Mouse (Mus musculus): ENCODE data around the gene Gm49403. TPM values are rescaled to one million over a fixed set of nuclear protein-coding genes. Genes with fewer than 3 reads are reported as not detected.

Gm49403 gene
- total RNA-seq, 1 experiment: not detected

DNA sequence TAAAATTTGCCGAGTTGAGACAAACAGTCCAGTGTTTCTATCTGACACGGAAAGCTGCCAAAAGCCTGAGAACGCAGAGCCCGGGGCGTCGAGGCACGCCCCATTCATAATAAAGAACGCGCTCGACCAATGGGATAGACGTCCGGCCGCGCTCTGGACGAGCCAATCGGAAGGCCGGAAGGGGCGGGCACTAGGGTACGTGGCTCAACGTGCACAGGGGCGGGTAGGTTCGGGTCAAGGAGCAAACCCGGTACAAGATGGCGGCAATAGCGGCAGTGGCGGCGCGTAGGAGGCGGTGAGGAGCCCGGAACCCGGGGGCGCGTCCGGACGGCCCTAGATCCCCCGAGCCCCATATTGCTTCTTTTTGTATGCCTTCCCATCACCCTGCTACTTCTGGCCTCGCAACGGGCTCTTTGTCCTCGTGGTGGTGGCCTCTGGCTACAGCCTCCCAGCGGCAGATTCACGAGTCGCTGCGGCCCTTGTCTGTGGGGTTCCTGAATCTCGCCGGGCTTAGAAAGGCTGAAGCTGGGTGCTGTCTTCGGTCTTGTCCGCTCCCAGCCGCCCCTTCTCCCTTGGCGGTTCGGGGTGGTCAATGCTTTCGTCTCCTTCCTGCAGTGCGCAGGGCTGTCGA, 14.2 kb downstream of the Gm49403 start, which contains the start of gene Ganab:
Gene Ganab, plus strand, starts transcription at position 207 of the 631 bp plus-strand sequence.
- TF ChIP-seq ZC3H11A (IDR thresholded peaks at IDR 0.05; ENCODE audit: borderline replicate concordance, low read depth, low read length) (no peak), HCFC1 (IDR thresholded peaks at IDR 0.05; ENCODE audit: borderline replicate concordance, insufficient read depth, low read length) (peak; percentile 54; the same call in 1 of the 2 replicates), MAFK (IDR thresholded peaks at IDR 0.05; ENCODE audit: insufficient read depth, low read depth, low read length) (no peak), CHD2 (IDR thresholded peaks at IDR 0.05; ENCODE audit: low read depth, low read length) (no peak), ZNF384 (IDR thresholded peaks at IDR 0.05; ENCODE audit: low read depth, low read length) (no peak)
- DNase-seq (ENCODE audit: low read depth, low spot score): peak; percentile 95
- H3K4me3 ChIP-seq (ENCODE audit: insufficient read depth in 1 of 2, low read depth in 1 of 2, low read length in 2 of 2, poor library complexity in 1 of 2, severe bottlenecking in 1 of 2): peak within 1 kb of the TSS; percentile 96 to 100
- H3K9ac ChIP-seq (ENCODE audit: insufficient read depth, low read depth, low read length, poor library complexity, severe bottlenecking): peak within 1 kb of the TSS; percentile 91
- H3K9me3 ChIP-seq (ENCODE audit: control insufficient read depth, insufficient read depth, low read depth, low read length): no peaks in the 10 kb centered on the region
- in situ Hi-C loops (cut with MboI; ENCODE audit: low sequenced_read_pairs in 2 of 2, unreplicated experiment in 2 of 2): no loop called here
- peaks cover 21% of the 10 kb centered on the region for H3K36me3 ChIP-seq (ENCODE audit: control insufficient read depth, insufficient read depth, low read length, poor library complexity, severe bottlenecking)
- peaks cover 2 to 4% of the 10 kb centered on the region in 2 experiments; a peak in 1 of 4 replicates for H3K4me1 ChIP-seq (ENCODE audit: control insufficient read depth in 2 of 2, insufficient read depth in 2 of 2, low read length in 2 of 2, poor library complexity in 1 of 2)
- peak within 1 kb of the TSS; percentile 91 for H3K27ac ChIP-seq (ENCODE audit: insufficient read depth, low read depth, low read length, poor library complexity, severe bottlenecking)

DNA sequence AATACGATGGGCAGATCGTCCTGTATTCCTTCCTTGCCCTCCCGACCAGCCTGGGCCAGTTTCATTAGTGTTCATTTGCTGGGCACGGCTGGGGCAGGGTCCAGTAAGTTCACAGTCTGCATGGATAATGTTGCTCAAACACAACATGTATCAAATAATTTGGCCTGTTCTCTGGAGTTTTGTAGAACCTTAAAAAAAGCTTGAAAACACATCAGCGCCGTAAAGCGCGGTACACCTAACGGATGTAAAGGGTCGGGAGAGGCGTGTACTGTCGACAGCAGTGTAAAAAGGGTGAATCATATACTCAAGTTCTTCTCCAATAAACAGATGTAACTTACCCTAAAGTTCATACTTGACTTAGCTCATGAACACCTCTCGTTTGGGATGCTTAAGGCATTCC, 14.8 kb downstream of the Gm49403 start:
- in situ Hi-C loops (cut with MboI; ENCODE audit: low sequenced_read_pairs in 2 of 2, unreplicated experiment in 2 of 2): no loop called here
- Histone ChIP-seq H3K4me3 (ENCODE audit: insufficient read depth in 1 of 2, low read depth in 1 of 2, low read length in 2 of 2, poor library complexity in 1 of 2, severe bottlenecking in 1 of 2) (peak overlapping the region; percentile 96 to 100), H3K9me3 (ENCODE audit: control insufficient read depth, insufficient read depth, low read depth, low read length) (no peaks in the 10 kb centered on the region), H3K9ac (ENCODE audit: insufficient read depth, low read depth, low read length, poor library complexity, severe bottlenecking) (peak overlapping the region; percentile 91), H3K27ac (ENCODE audit: insufficient read depth, low read depth, low read length, poor library complexity, severe bottlenecking) (peak overlapping the region; percentile 91), H3K4me1 (ENCODE audit: control insufficient read depth in 2 of 2, insufficient read depth in 2 of 2, low read length in 2 of 2, poor library complexity in 1 of 2) (peaks cover 2 to 4% of the 10 kb centered on the region in 2 experiments; a peak in 1 of 4 replicates), H3K36me3 (ENCODE audit: control insufficient read depth, insufficient read depth, low read length, poor library complexity, severe bottlenecking) (peaks cover 25% of the 10 kb centered on the region)
- TF ChIP-seq MAFK (IDR thresholded peaks at IDR 0.05; ENCODE audit: insufficient read depth, low read depth, low read length) (no peak), CHD2 (IDR thresholded peaks at IDR 0.05; ENCODE audit: low read depth, low read length) (0 out of 2 replicates have a peak, but pooled peaks have one; percentile 26)
- no peak for DNase-seq (ENCODE audit: low read depth, low spot score)

DNA sequence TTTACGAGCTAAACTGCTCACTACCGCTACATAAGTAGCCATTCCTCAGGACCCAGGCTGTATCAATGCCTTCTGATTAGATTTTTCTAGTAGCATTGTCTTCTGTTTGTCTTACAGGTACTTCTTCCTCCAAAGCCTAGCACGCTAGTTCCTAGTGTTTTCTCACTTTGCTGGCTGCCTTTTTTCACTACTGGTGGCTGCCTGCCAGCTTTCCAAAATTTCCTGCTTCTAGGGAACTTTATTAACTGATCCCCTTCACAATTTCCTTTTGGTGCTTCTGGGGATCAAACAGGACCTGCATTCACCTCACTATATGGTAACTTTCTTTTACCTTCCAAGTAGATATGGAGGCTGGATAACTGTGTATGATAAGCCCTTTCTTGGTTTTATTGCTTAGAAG, 15.3 kb downstream of the Gm49403 start:
- in situ Hi-C loops (cut with MboI; ENCODE audit: low sequenced_read_pairs in 2 of 2, unreplicated experiment in 2 of 2): no loop called here
- H3K4me3 ChIP-seq (ENCODE audit: insufficient read depth in 1 of 2, low read depth in 1 of 2, low read length in 2 of 2, poor library complexity in 1 of 2, severe bottlenecking in 1 of 2): peak overlapping the region; percentile 96 to 100; a peak in 3 of 4 replicates
- H3K9me3 ChIP-seq (ENCODE audit: control insufficient read depth, insufficient read depth, low read depth, low read length): no peaks in the 10 kb centered on the region
- TF ChIP-seq ZNF384 (IDR thresholded peaks at IDR 0.05; ENCODE audit: low read depth, low read length): no peak
- H3K4me1 ChIP-seq (ENCODE audit: control insufficient read depth in 2 of 2, insufficient read depth in 2 of 2, low read length in 2 of 2, poor library complexity in 1 of 2): 0 out of 4 replicates have a peak, but pooled peaks cover 0 to 4% of the 10 kb centered on the region in 2 experiments
- peak overlapping the region; percentile 91; the same call in 1 of the 2 replicates for H3K9ac ChIP-seq (ENCODE audit: insufficient read depth, low read depth, low read length, poor library complexity, severe bottlenecking)
- H3K27ac ChIP-seq (ENCODE audit: insufficient read depth, low read depth, low read length, poor library complexity, severe bottlenecking): no peak overlapping the region
- peaks cover 25% of the 10 kb centered on the region for H3K36me3 ChIP-seq (ENCODE audit: control insufficient read depth, insufficient read depth, low read length, poor library complexity, severe bottlenecking)
- no peak for DNase-seq (ENCODE audit: low read depth, low spot score)

DNA sequence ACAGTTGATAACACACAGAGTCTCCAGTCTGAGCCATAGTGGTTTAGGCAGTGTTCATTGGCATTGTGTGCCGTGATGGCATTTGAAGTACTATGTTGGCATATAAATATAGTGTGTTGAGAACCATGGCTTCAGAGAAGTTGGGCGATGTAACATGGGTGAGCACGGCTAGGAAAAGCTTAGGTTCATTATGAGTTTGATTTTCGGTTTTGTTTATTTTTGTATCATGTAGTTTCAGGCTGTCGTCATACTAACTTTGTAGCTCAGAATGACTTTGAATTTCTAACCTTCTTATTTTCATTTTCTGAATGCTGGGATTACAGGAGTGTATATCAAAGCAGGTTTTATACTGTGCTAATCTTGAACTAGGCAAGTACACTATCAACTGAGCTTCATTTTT, 19.7 kb downstream of the Gm49403 start:
- Histone ChIP-seq H3K36me3 (ENCODE audit: control insufficient read depth, insufficient read depth, low read length, poor library complexity, severe bottlenecking) (peaks cover 37% of the 10 kb centered on the region), H3K4me1 (ENCODE audit: control insufficient read depth in 2 of 2, insufficient read depth in 2 of 2, low read length in 2 of 2, poor library complexity in 1 of 2) (no peaks in the 10 kb centered on the region), H3K27ac (ENCODE audit: insufficient read depth, low read depth, low read length, poor library complexity, severe bottlenecking) (no peak overlapping the region), H3K9me3 (ENCODE audit: control insufficient read depth, insufficient read depth, low read depth, low read length) (no peaks in the 10 kb centered on the region), H3K9ac (ENCODE audit: insufficient read depth, low read depth, low read length, poor library complexity, severe bottlenecking) (no peak overlapping the region), H3K4me3 (ENCODE audit: insufficient read depth in 1 of 2, low read depth in 1 of 2, low read length in 2 of 2, poor library complexity in 1 of 2, severe bottlenecking in 1 of 2) (no peak overlapping the region)
- no peak for DNase-seq (ENCODE audit: low read depth, low spot score)
- in situ Hi-C loops (cut with MboI; ENCODE audit: low sequenced_read_pairs in 2 of 2, unreplicated experiment in 2 of 2): loop anchor here in 1 of 2 experiments (25.0 kb wide), 1 partner anchor 1709 kb away; the partner anchor contains the start of genes Ddb1 and Tkfc
- TF ChIP-seq ZNF384 (IDR thresholded peaks at IDR 0.05; ENCODE audit: low read depth, low read length): no peak
- TF ChIP-seq HCFC1 (IDR thresholded peaks at IDR 0.05; ENCODE audit: borderline replicate concordance, insufficient read depth, low read length): no peak
- TF ChIP-seq ZC3H11A (IDR thresholded peaks at IDR 0.05; ENCODE audit: borderline replicate concordance, low read depth, low read length): no peak

DNA sequence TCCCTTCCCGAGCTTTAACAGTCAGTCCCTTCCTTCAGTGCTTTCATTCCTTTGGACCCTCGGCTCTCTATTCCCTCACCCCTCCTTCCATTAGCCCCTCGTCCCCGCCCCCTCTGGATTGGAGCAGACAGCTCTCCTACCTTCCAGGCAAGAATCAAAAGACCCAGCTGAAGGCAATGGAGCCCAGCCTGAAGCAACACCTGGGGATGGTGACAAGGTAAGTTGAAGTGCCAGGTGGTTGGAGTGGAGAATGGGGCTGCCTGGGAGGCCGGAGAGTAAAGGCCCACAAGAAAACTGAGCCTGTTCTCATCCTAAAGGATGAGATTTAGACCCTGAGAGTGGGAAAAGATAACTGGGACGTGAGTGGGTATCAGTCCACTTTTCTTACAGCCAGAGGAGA, 24.8 kb downstream of the Gm49403 start:
- no peak overlapping the region for H3K4me3 ChIP-seq (ENCODE audit: insufficient read depth in 1 of 2, low read depth in 1 of 2, low read length in 2 of 2, poor library complexity in 1 of 2, severe bottlenecking in 1 of 2)
- no peak overlapping the region for H3K27ac ChIP-seq (ENCODE audit: insufficient read depth, low read depth, low read length, poor library complexity, severe bottlenecking)
- H3K9ac ChIP-seq (ENCODE audit: insufficient read depth, low read depth, low read length, poor library complexity, severe bottlenecking): no peak overlapping the region
- no peak for DNase-seq (ENCODE audit: low read depth, low spot score)
- no peaks in the 10 kb centered on the region for H3K9me3 ChIP-seq (ENCODE audit: control insufficient read depth, insufficient read depth, low read depth, low read length)
- H3K36me3 ChIP-seq (ENCODE audit: control insufficient read depth, insufficient read depth, low read length, poor library complexity, severe bottlenecking): peaks cover 69% of the 10 kb centered on the region
- TF ChIP-seq ZNF384 (IDR thresholded peaks at IDR 0.05; ENCODE audit: low read depth, low read length): no peak
- no peak for TF ChIP-seq ZC3H11A (IDR thresholded peaks at IDR 0.05; ENCODE audit: borderline replicate concordance, low read depth, low read length)
- TF ChIP-seq HCFC1 (IDR thresholded peaks at IDR 0.05; ENCODE audit: borderline replicate concordance, insufficient read depth, low read length): no peak
- TF ChIP-seq MAFK (IDR thresholded peaks at IDR 0.05; ENCODE audit: insufficient read depth, low read depth, low read length): no peak
- no peak for TF ChIP-seq CHD2 (IDR thresholded peaks at IDR 0.05; ENCODE audit: low read depth, low read length)
- in situ Hi-C loops (cut with MboI; ENCODE audit: low sequenced_read_pairs in 2 of 2, unreplicated experiment in 2 of 2): loop anchor here in 1 of 2 experiments (25.0 kb wide), 1 partner anchor 1704 kb away; the partner anchor contains the start of genes Ddb1 and Tkfc
- no peaks in the 10 kb centered on the region for H3K4me1 ChIP-seq (ENCODE audit: control insufficient read depth in 2 of 2, insufficient read depth in 2 of 2, low read length in 2 of 2, poor library complexity in 1 of 2)

All from ES-E14 (cell line).